In the genomic region with DNA sequence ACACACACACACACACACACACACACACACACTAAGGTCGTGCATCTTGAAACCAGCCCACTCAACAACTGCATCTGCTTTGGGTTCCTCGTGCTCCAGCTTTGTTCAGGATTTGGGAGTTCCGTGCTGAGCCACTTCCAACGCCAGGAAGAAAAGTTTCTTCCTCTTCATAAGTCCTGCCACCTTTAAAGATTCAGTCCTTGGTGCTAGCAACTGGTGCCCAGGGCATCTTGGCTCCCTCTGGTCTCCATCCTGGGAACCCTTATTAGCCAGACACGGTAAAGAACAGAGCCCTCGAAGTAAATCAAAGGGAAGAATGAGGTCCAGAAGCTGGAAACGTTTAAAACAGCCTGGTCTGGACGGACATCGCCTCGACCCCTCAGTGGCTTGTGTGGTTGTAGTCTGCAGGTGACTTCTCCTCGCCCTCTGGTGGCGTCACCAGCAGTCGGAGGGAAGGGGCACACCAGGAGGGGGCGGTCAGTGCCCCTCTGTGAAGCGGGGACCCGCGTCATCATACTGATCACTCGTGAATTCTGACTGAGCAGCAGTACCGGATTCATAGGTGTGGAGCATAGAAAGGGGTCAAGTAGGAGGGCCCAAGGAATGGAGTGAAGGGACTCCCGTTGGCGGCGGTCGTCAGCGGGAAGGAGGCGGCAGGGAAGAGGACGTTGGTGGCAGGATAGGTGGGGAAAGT, we compare ENCODE assay signal across 9 mouse cellular contexts. TPM values are rescaled to one million over a fixed set of nuclear protein-coding genes. Genes with fewer than 3 reads are reported as not detected.
DNase-seq lines count a peak whose midpoint lies in the region; ATAC-seq and TF ChIP-seq lines count a peak whose summit lies in the region.
"Had no signal": no experiment of that assay in that cellular context is flagged by ENCODE, and none has a peak within 500 bp of the region (broad histone marks: within the 10 kb centered on the region; RNA-seq: fewer than 3 reads in every experiment).

No protein-coding gene starts in this region.

- intact Hi-C loops in gastrocnemius, adult 2 months (cut with DNase I) = no loop called here

- H3K4me3 ChIP-seq in gastrocnemius, adult 2 months = peak overlapping the region; percentile 73
- peak overlapping the region; percentile 61 for H3K4me3 ChIP-seq in hindbrain, embryonic 10.5 days
- peak overlapping the region; percentile 34 for H3K4me3 ChIP-seq in liver, postnatal 0 days (ENCODE audit: low read depth, low read length)

- 9% methylated on average over 26 of the region's 26 CpGs for WGBS in hindbrain, embryonic 10.5 days
- 7% methylated on average over 26 of the region's 26 CpGs for WGBS in liver, postnatal 0 days (ENCODE audit: insufficient replicate concordance)

- no peaks in the 10 kb centered on the region for H3K36me3 ChIP-seq in hindbrain, embryonic 10.5 days
- H3K36me3 ChIP-seq in liver, postnatal 0 days (replicated peaks; ENCODE audit: insufficient read depth, low read length) = no peaks in the 10 kb centered on the region

- no peak overlapping the region for H3K9ac ChIP-seq in liver, postnatal 0 days (replicated peaks)

- peak overlapping the region; percentile 35; the same call in 1 of the 2 replicates for H3K27ac ChIP-seq in gastrocnemius, adult 2 months
- H3K27ac ChIP-seq in hindbrain, embryonic 10.5 days = no peak overlapping the region
- no peak overlapping the region for H3K27ac ChIP-seq in liver, postnatal 0 days (ENCODE audit: low read depth)

- peak overlapping the region; percentile 68 for H3K4me2 ChIP-seq in liver, postnatal 0 days (ENCODE audit: low read depth, low read length)

- H3K9me3 ChIP-seq in hindbrain, embryonic 10.5 days = no peaks in the 10 kb centered on the region
- no peaks in the 10 kb centered on the region for H3K9me3 ChIP-seq in liver, postnatal 0 days (ENCODE audit: low read length)

- DNase-seq in gastrocnemius, adult 2 months = no peak
- DNase-seq in gastrocnemius, adult 18-20 months (ENCODE audit: low spot score) = no peak
- peak; percentile 33 for DNase-seq in ES-CJ7 (ENCODE audit: low read depth, low spot score)
- DNase-seq in hindbrain, embryonic 10.5 days (ENCODE audit: low spot score) = peak; percentile 34
- DNase-seq in liver, postnatal 0 days = no peak
- no peak for DNase-seq in cerebellum, postnatal 36 days
- no peak for DNase-seq in adrenal gland, adult 2 months
- no peak for DNase-seq in kidney, postnatal 4 days

- peaks cover 88% of the 10 kb centered on the region for H3K27me3 ChIP-seq in hindbrain, embryonic 10.5 days (ENCODE audit: insufficient read depth, poor library complexity, severe bottlenecking)
- peaks cover 68% of the 10 kb centered on the region for H3K27me3 ChIP-seq in liver, postnatal 0 days (ENCODE audit: insufficient read depth, low read length)

- no peak for TF ChIP-seq EP300 in liver, postnatal 0 days (IDR thresholded peaks at IDR 0.05; ENCODE audit: low read depth)

- H3K4me1 ChIP-seq in hindbrain, embryonic 10.5 days (replicated peaks) = peaks cover 50% of the 10 kb centered on the region
- peaks cover 11% of the 10 kb centered on the region; the same call in 1 of the 2 replicates for H3K4me1 ChIP-seq in liver, postnatal 0 days (ENCODE audit: insufficient read depth)

- TF ChIP-seq CTCF in gastrocnemius, adult 2 months (IDR thresholded peaks at IDR 0.05) = peak; percentile 29
- TF ChIP-seq CTCF in liver, postnatal 0 days (IDR thresholded peaks at IDR 0.05; ENCODE audit: low read depth) = peak; percentile 32

- ATAC-seq in liver, postnatal 0 days = no peak

RNA-seq across cellular contexts. Expression of gene Nkx1-2, which starts 2.7 kb away (rescaled TPM):
- total RNA-seq in gastrocnemius, adult 2 months (2021) = not detected
- total RNA-seq in gastrocnemius, adult 18-20 months (2021) = not detected
- polyA plus RNA-seq in hindbrain, embryonic 10.5 days (2016; fragmentation: Nextera tagmentation; extraction: Ambion mirVana) = 1.1 and 1.3 TPM in 2 replicates
- not detected in 2 replicates for polyA plus RNA-seq in liver, postnatal 0 days (2015; fragmentation: Nextera tagmentation; extraction: Ambion mirVana)
- total RNA-seq in adrenal gland, adult 2 months (2021) = not detected
- not detected in 2 replicates for polyA plus RNA-seq in adrenal gland, adult 2 months (2012; rRNA removed)
- total RNA-seq: left cerebral cortex, postnatal 25 days had no signal

RNA-seq across cellular contexts. Expression of gene Lhpp, which starts 13.7 kb away (rescaled TPM):
- total RNA-seq in gastrocnemius, adult 2 months (2021) = 10 to 100 TPM; 10.8 to 11.1 TPM
- total RNA-seq in gastrocnemius, adult 18-20 months (2021) = 10 to 100 TPM; 11.6 to 17.7 TPM
- polyA plus RNA-seq in hindbrain, embryonic 10.5 days (2016; fragmentation: Nextera tagmentation; extraction: Ambion mirVana) = 18.0 and 18.9 TPM in 2 replicates
- polyA plus RNA-seq in liver, postnatal 0 days (2015; fragmentation: Nextera tagmentation; extraction: Ambion mirVana) = 9.0 and 10.4 TPM in 2 replicates
- total RNA-seq in adrenal gland, adult 2 months (2021) = 10 to 100 TPM; 23.0 to 25.2 TPM
- 27.8 and 38.6 TPM in 2 replicates for polyA plus RNA-seq in adrenal gland, adult 2 months (2012; rRNA removed)

RNA-seq across cellular contexts. Expression of gene Oat, which starts 20.5 kb away (rescaled TPM):
- 100 to 1,000 TPM; 155 to 159 TPM for total RNA-seq in gastrocnemius, adult 2 months (2021)
- 100 to 1,000 TPM; 150 to 177 TPM for total RNA-seq in gastrocnemius, adult 18-20 months (2021)
- 121 and 139 TPM in 2 replicates for polyA plus RNA-seq in hindbrain, embryonic 10.5 days (2016; fragmentation: Nextera tagmentation; extraction: Ambion mirVana)
- 43.8 and 44.6 TPM in 2 replicates for polyA plus RNA-seq in liver, postnatal 0 days (2015; fragmentation: Nextera tagmentation; extraction: Ambion mirVana)
- 100 to 1,000 TPM in 1 of 2 experiments, 10 to 100 TPM in 1; 99.3 to 144 TPM for total RNA-seq in adrenal gland, adult 2 months (2021)
- 87.9 and 111 TPM in 2 replicates for polyA plus RNA-seq in adrenal gland, adult 2 months (2012; rRNA removed)

Comparison
In these comparisons a context has a peak if more than half of its experiments do, and no peak if none do; other contexts are left out.
1. DNase-seq: peak in ES-CJ7 (single experiment) and hindbrain, embryonic 10.5 days (single experiment); none in gastrocnemius, adult 2 months (single experiment), gastrocnemius, adult 18-20 months (single experiment), liver, postnatal 0 days (single experiment), cerebellum, postnatal 36 days (0 of 2), adrenal gland, adult 2 months (single experiment) and kidney, postnatal 4 days (0 of 2).
2. Peak in every context shown above with its lines, with median percentiles within 50 percentile points of each other: H3K4me3 ChIP-seq.